Mouse (Mus musculus) heart, adult 2 months (tissue): ENCODE measurements at regions not wholly inside any gene's neighbourhood (a gene's known extent, or its start where the extent isn't known, plus 50 kb on each side); places are given as distances from the start of the nearest gene placed in this dataset.

ENCODE experiments used
- CTCF ChIP-seq: fragments of 200-600 bp; IDR thresholded peaks from 2 replicates; pipeline ENCODE4 v1.8.1; 2022; ENCODE audit warnings: antibody characterized with exemption, mild to moderate bottlenecking, moderate library complexity
- EP300 ChIP-seq: fragments of 200-500 bp; IDR thresholded peaks from 2 replicates; pipeline ENCODE4 v1.6.1; 2011; ENCODE audit warnings: low read depth, low read length, control low read depth; ENCODE audit not compliant: insufficient read depth
- POLR2A ChIP-seq: fragments of 200-500 bp; IDR thresholded peaks from 2 replicates; pipeline ENCODE4 v1.6.1; 2011; ENCODE audit warnings: mild to moderate bottlenecking, low read depth, low read length, control low read depth; ENCODE audit not compliant: insufficient read depth

DNA sequence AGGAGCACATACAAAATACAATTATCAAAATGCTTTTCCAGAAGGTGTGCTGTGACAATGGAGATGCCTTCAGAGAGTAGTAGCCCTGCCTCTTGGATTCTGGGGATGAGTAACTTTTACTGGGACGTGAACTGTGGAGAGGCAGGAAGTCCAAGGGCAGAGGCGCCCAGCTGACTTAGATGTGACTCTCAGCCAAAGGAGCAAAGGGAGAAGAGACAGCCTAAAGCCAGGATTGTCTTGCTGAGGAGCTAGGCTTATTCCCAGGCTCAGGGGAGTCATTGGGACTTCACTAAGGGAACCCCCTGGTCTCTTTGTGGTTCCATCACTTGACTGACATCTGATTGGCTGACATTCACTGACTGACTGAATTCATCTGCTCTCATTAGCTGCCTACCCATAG is 108.9 kb upstream of the L3mbtl4 start:
- no peak for TF ChIP-seq CTCF
- no peak for TF ChIP-seq EP300
- TF ChIP-seq POLR2A = no peak
